Mouse (Mus musculus) cerebellum, postnatal 4 days (tissue): ENCODE results near the gene Herc1.

Source experiments
- DNase-seq, 2 experiments: peaks; one replicate each; pipeline ENCODE4 v3.0.0; 2022; ENCODE audit warnings: low spot score in 2 of 2, mixed read lengths in 1 of 2

Herc1 gene

DNA sequence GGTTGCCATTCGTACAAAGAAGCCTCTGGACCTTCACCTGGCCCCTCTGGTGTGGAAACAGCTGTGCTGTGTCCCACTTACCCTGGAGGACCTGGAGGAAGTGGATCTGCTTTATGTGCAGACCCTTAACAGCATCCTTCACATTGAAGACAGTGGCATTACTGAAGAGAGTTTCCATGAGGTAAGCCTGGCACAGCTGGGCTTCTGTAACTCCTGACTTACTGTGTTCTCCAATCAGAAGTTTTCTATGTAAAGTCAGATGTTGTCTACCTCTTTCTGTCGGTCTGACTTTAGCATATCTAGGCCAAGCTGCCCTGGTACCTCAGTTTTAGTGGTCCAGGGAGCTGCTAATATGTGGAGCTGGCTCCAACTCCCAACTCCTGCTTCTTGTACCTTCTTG is 151.0 kb downstream of the Herc1 start:
- DNase-seq: no peak

DNA sequence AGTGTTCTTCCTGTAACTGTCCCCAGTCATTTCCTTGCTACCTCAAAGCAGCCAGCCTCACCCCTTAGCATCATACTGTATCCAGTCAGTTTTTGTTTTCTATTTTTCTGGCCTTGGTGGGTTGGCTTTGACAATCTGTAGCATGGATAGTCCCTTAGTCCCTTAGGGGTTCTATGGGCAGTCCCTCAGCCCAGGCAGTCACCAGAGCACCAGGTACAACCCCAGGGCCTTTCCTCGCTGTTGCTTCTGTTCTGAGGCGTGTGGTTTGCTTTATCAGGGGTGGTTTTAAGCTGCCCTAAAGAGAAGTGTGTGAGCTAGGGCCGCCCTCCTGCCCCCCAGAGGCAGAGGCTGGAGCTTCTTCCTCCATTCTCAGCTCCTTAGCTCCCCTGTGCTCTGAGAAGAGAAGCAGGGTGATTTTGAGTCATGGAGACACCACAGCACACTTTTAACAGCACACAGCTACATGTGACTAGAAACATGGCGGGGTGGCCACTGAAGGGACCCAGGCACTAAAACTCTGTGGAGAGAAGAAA is 153.7 kb downstream of the Herc1 start:
- DNase-seq: no peak

DNA sequence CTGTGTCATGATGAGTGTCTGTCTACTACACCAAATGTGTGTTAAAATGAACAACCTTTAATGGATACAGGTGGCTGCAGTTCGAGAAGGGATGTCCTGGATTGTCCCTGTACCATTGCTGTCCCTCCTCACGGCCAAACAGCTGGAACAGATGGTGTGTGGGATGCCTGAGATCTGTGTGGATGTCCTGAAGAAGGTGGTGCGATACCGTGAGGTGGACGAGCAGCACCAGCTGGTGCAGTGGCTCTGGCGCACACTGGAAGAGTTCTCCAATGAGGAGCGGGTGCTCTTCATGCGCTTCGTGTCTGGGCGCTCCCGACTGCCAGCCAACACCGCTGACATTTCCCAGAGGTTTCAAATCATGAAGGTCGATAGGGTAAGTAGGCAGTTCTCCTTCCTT is 154.3 kb downstream of the Herc1 start:
- DNase-seq: no peak

DNA sequence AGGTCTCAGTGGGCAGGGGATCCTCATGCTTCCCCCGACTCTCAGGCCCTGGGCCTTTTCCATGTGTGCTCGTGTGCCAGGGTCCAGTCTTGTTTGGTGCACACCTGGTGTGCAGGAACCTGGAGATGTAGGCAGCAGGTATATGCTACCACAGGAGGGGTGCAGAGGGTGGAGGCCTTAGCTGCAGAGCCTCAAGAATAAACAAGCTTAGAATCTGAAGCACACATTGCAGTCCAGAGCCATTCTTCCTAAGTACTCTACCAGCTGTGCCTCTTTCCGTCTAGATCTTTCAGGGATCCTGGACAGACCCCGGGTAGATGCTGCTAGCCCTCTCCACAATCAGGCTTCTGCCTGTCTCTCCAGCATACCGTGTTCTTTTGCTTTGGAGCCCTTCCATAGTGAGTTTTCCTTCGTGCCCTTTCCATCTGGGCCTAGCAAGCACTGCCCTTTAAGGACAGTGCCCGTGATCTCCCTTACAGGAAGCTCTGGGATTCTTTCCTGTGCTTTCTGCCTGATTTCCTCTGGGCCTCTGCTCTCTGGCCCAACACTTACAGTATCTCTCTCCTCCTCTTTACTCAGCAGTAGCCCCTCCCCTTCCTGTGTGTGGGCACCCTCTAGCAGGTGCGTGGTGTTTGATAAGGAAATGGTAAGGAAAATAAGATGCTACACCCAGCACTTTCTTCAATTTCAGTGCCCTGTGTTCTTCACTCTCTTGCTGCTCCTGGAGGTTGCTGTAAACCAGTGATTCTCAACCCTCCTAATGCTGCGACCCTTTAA is 155.1 kb downstream of the Herc1 start:
- no peak for DNase-seq

DNA sequence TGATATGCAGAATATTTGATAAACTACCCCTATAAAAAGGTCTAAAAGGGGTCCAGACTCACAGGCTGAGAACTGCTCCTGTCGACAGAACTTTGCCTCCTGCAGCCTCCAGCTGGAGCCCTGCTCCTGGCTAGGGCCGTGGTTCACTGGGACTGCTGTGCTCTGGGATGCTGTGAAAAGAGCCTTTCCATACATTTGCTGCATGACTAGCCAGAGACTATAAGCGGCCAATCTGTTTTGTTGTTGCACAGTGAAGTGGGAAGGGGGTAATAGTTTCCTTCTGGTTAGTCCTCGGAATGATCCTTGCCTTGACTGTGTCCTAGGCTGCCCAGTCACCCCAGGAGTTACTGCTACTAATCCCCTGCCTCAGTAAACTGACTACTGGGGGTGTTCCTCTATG is 155.8 kb downstream of the Herc1 start:
- peak in 1 of 2 experiments; percentile 15 for DNase-seq

DNA sequence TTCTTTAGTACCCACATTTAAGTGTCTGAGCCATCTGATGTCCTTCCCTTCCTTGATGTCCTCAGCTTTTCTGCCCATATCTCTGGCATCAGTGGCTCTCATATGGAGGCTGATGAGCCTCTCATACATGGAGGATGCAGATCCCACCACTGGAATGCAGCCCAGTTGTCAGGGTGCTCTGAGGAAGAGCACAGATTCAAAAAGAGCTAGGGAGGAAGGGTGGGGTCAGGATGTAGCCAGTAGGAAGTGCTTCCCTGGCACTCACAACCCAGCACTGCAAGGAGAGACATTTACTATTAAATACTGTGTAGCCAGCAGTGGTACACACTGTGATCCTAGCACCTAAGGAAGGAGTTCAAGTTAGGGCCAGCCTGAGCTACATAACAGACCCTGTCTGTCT is 156.2 kb downstream of the Herc1 start:
- no peak for DNase-seq

DNA sequence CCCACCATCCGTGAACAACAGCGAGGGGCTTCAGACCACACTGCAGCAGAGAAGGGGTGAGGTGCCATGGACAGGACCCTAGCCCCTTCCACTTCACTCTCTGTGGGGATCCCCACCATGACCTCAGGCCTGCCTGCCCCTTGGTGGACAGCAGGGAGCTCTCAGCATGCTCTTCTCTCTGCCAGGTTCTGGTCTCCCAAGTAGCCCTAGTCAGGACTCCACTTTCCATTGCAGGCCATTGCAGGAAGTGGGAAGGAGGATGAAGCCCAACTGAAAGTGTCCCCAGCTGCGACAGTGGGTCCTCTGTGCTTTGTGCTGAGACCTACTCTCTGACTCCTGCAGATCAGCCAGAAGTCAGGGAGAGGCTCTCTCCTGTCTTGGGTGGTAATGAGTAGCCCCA is 157.4 kb downstream of the Herc1 start:
- DNase-seq: peak in 1 of 2 experiments; percentile 3

DNA sequence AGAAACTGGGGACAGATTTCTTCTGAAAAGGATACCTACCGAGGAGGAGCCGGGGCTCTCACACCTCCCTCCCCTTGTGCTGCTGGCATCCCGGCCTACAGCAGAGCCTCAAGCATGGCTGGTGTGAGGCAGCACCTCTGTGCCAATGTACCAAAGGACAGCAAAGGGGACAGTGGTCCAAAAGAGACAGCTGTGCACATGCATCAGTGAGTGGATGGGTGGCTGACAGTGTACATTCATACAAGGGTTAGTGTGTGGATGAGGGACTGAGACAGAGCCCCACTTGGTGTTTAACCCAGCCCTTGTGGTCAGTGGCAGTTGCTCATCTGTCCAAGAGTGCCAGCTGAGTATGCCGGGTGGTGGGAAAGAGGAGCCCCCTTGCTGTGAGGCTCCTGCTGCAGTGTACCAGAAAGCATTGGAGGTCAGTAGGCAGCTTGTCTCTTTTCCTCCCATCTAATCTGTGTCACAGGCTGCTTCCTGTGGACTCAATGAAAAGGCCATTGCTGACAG is 158.7 kb downstream of the Herc1 start:
- DNase-seq: peak in 1 of 2 experiments; percentile 2

DNA sequence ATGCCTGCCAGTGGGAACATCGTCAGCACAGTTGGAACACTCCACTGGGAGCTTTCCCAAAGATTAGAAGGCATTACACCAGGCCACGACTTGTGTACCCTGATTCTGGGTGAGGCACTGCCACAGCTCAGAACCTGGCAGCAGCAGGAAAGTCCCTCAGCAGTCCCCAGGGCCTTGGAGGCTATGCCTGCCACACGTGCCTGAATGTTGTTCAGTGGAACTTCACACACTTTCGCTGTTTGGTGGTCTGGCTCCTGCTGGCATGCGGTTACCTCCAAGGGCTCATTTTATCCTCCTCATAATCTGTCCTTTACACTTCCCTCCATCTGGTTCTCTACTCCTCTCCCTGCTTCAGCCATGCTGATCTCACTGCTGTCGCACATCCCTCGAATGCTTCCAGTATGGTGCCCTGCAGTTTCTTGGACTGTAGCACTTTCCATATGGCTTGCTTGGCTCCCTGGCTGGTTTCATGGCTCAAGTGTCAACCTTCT is 160.1 kb downstream of the Herc1 start:
- peak in 1 of 2 experiments; percentile 49 for DNase-seq

DNA sequence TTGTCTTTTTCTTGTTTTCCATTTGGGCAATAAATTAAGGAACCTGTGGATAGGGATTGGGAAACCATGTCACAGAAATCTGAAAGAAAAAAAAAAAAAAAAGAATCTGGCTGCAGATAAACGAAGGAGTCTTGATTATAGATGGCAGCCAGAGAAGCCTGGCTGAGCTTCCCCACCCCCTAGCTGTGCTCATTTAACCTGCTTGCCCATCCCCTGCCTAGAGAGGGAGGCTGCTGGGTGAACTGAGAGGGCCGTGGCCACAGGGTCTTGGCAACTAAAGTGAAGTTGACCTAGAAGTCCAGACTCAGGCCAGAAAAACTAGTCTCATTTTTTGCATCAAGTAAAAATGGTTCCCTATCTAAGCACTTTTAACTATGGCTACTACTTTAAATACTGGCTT is 160.7 kb downstream of the Herc1 start:
- DNase-seq: peak in 1 of 2 experiments; percentile 34

DNA sequence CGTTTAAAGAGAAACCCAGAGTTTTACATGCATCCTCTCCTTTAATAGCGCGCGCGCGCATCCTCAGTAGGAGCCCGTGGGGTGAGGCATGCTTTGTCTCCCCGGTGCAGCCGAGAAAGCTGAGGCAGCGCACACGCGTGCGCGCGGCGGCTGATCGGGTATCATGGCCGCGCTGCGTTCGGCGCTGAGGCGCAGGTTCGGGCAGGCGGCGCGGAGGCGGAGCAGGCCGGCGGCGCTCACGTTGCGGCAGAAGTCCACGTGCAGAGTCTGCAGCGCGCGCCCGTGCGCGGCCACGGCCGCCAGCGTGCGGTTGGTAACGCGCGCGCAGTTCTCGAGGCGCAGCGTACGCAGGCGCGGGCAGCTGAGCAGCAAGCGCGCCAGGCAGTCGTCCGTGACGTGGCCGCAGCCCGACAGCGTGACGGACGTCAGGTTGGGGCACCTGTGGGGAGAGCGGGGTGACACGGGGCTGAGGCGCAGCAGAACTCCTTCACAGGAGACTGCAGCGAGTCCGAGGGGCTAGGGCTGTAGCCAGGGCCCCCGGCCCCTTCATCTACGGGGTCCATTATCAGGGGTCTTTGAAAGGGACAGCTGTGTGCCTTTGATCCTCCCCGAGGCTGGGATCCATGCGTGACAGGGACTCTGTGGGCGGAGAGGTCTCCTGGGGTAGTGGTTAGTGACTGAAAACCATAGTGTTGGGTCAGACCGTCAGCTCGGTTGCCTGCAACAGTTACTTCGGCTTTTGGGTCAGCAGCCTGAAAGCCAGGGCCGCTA is 161.5 kb downstream of the Herc1 start:
- DNase-seq: peak; percentile 83 to 95

DNA sequence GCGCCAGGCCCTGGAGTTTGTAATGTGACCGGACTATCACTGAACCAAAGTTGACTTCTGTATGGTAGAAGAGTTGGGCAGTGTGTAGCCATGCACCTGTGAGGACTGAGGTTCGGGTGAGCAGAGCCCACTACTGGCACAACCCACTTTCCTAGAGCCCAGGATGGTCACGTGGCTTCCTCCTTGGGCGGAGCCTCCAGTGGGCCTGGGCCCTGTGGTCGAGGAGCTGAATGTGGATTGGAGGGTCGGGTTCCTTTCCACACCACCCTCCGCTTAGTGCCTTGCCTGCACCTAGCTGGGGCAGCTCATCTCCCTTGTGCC is 162.1 kb downstream of the Herc1 start:
- peak; percentile 58 to 79 for DNase-seq

DNA sequence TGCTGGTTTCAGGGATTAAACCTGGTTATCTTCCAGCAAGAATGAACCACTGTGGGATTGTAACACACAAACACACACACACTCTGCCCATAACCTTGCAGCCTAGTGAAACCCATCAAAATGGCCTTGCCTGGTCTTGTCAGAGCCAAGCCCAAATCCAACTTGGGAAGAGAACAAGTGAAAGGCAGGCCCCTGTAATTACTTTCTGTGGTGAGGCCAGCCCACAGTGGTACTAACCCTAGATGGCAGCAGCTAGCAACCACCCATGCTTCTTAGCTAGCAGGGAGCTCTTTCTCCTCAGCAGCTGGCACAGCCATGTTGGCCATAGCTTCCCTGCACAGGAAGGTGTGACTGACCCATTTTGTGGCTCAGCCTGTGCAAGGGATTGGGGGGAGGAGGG is 162.9 kb downstream of the Herc1 start:
- DNase-seq: peak in 1 of 2 experiments; percentile 1

DNA sequence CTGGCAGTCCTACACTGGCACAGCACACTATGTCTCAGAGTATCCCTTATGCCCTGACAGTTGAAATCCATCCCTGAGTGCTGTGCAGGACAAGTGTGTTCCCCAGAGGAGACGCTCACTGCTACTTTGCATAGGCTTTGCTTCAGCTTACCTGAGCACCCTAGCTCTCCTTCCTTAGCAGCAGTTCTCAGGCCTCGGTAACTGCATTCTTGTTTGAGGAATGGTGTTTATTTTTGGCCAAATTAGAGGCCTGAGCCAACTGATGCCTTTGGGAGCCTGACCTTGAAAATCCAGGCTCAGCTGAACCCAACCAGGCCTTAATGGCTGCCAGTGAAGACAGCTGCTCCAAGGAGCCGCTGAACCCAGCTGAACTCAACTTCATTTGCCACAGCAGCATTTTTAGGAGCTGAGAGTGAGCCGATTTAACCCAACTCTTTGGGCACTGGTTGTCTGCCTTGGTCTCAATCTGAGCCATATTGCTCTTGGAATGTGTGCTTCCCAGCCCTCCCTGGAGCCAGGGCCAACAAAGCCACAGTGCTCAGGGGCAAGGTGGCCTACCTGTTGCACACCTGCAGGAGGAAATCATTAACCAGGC is 163.5 kb downstream of the Herc1 start:
- no peak for DNase-seq

DNA sequence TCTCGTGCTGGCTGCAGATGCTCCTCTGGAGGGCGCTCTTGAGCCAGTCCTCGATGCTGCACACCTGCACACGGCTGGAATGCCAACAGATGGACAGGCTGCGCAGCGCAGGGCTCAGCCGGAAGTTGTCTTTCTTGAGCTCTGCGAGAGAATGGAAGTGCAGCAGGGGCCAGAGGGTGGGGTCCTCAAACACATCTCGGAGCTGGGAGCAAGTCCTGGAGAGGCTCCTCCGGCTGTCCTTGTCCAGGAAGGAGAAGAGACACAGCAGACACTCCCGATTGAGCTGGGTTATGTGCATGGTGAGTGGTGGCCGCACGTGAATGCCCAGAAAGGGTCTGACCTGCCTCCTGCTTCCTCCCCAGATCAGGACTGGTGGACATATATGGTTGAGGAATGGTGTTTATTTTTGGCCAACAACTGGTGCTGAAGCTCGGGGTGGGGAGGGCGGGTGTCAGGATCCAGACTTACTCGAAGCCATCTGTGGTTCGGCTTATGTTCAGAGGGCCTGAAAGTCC is 164.1 kb downstream of the Herc1 start, which contains the start of gene Fbxl22:
Gene Fbxl22 (minus strand): TSS at position 338 of the 515 bp plus-strand sequence.
- DNase-seq: peak in 1 of 2 experiments; percentile 61

DNA sequence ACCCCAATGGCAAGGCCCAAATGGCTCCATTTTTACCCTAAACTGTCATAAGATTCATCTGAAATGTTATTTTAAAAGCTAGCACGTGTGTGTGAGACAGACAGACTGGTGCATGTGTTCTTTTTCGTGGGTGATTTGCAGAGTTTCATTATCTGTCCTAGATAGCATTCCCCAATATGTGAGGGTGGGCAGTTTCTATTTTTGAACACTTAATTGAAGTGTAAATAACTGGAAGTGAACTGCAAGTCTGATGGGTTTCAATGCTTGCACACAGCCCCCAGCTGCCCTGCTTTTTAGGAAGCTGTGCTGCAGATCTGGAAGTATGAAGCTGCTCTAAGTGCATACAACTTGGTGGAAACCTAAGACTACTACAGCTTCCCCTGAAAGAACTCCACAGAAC is 164.9 kb downstream of the Herc1 start:
- DNase-seq: no peak

DNA sequence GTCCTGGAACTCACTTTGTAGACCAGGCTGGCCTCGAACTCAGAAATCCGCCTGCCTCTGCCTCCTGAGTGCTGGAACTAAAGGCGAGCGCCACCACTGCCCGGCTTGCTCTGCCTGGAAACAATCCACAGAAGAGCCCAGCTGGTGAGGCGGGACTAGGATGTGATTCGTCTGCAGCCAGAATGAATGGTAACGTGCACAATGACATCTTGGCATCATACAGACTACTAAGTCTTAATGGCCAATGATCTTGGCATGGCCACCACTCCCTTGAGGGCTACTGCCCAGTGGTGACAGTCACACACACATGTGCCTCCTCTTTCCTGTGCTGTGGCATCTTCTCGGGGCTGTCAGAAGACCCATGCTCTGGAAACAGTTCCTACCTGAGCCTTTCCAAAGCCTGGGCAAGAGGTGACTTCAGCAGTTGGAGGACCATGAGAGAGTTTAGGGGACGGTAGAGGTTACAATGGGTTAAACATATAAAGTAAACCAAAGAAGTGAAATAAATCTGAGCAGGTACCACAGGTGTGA is 165.5 kb downstream of the Herc1 start:
- peak in 1 of 2 experiments; percentile 3 for DNase-seq

DNA sequence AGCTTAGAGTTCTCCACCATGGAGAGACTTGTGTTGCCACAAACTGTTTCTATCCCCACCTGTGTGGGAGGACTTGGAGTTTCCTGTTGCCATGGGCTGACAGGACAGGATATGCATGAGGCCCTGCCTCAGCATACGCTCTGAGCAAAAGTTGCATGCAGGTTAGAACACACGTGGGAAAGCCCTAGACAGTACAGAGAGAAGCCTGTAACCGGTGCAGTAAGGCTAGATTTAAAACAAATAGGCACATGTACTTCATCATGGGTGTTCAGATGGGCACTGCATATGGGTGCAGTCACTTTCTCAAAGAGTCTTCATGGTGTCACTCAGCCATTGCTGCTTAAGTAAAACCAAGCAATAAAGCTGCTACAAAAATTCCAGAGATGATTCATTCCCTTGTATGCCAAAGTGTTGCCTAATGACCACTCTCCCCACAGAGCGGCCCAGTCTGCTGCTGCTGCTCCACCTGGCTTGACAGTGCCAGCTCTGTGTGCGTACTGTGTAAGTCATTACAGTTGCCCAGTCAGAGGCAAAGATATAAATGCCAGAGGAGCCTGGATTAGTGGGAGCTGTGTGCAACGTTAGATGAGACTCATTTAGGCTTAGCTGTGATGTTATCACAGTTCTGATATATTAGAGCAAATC is 166.2 kb downstream of the Herc1 start:
- no peak for DNase-seq

DNA sequence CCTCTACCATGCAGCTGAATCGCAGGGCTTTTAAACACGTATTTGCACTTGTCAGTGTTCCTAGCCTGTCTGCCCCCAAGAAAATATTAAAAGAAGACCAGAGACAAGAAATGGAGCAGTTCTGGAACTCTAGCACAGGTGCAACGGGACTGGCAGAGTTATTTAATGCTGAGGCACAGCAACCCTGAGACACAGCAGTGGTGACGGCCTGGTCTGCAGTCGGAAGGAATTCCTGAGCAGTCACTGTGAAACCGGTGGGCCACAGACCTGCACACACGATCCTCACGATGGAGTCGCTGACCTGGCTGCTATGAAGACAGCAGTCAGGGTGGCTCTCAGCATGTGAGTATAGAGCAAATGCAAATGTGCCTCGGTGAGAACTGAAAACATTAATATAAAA is 167.5 kb downstream of the Herc1 start:
- no peak for DNase-seq

DNA sequence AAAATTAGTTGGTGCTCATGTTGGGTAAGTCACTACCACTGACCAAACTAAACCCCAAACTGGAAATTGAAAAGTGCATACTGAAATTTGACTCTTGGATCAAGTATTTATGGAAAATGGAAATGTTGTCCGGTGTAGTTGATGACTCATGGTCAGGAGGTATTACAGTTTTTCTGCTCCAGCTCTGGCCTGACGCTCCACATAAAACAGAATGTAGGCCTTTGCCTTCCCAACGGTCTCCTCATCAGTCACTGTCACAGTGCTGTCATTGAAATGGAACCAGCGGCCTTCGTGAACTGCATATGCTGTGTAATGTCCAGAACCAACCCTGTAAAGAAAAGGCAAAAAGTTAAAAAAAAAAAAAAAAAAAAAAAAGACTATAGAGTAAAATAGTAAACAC is 168.0 kb downstream of the Herc1 start:
- no peak for DNase-seq

DNA sequence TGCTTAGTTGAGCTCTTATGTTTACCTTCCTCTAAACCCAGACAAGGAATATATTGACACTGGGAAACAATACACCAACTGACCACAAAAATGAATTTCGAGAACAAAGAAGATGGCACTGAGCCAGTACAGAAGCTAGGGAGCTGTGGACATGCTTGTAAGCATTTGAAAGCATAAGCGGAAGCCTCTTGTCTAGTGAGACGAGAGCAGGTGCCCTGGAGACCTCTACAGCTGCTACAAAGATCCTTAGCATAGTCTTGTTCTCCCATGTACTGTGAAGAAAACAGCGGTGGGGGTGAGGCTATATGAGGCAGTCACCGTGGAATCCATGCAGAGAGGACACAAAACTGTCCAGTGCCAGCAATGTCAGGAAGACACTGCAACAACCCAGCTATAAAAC is 168.7 kb downstream of the Herc1 start:
- DNase-seq: no peak
